20 mouse cellular contexts compared by ENCODE assay signal in the genomic region with DNA sequence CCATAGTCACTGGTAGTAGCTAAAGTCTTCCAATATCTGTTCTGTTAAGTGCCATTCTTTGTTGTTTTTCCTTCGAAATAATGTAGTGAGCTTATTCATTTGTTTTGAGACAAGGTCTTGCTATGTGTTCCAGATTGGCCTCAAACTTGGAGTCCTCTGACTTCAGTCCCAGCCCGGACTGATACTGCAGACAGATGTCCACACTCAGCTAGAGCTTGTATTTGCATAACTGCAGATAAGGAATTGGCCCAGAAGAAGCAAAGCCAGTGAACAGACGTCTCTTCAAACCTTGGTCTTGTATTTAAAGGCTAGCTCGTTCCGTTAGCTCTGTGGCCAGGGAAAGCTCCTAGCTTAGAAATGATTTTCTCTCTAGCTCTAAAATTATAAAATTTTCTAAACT.
DNase-seq lines count a peak whose midpoint lies in the region; ATAC-seq and TF ChIP-seq lines count a peak whose summit lies in the region.
"Had no signal": no experiment of that assay in that cellular context is flagged by ENCODE, and none has a peak within 500 bp of the region (broad histone marks: within the 10 kb centered on the region; RNA-seq: fewer than 3 reads in every experiment).

No protein-coding gene starts in this region.

- no peak overlapping the region for H3K9ac ChIP-seq in lung, embryonic 14.5 days
- no peak overlapping the region for H3K9ac ChIP-seq in heart, embryonic 14.5 days (ENCODE audit: low read length)
- H3K9ac ChIP-seq: embryonic facial prominence, embryonic 12.5 days; forebrain, embryonic 13.5 days had no signal

- H3K27ac ChIP-seq in heart, embryonic 10.5 days = no peak overlapping the region
- H3K27ac ChIP-seq in lung, embryonic 14.5 days (ENCODE audit: low read depth) = no peak overlapping the region
- H3K27ac ChIP-seq in heart, embryonic 14.5 days (replicated peaks in 1 of 2; ENCODE audit: control insufficient read depth in 1 of 2, insufficient read depth in 1 of 2, low read depth in 2 of 2, low read length in 2 of 2) = peak overlapping the region; percentile 4 to 41; a peak in 1 of 4 replicates
- H3K27ac ChIP-seq: embryonic facial prominence, embryonic 12.5 days; forebrain, embryonic 13.5 days had no signal

- no peak for TF ChIP-seq CTCF in lung, embryonic 14.5 days (IDR thresholded peaks at IDR 0.05; ENCODE audit: low read depth)

- peak; percentile 65 to 82 for DNase-seq in heart, adult 18-20 months
- DNase-seq in heart, embryonic 10.5 days (ENCODE audit: low spot score) = no peak
- peak; percentile 74 for DNase-seq in lung, embryonic 14.5 days
- DNase-seq in lung, postnatal 14 days = no peak
- DNase-seq in heart, postnatal 36 days = peak; percentile 24 to 37
- no peak for DNase-seq in frontal cortex, postnatal 14 days (ENCODE audit: low spot score in 2 of 2)
- no peak for DNase-seq in cerebellum, adult 9-10 months
- DNase-seq: adrenal gland, postnatal 10 days; kidney, adult 8-10 months; liver; retina, postnatal 1 day; right cerebral cortex, postnatal 4 days; thymus, postnatal 14 days had no signal

- peaks cover 19% of the 10 kb centered on the region for H3K4me1 ChIP-seq in heart, embryonic 10.5 days
- H3K4me1 ChIP-seq in lung, embryonic 14.5 days (ENCODE audit: insufficient read depth) = peaks cover 8% of the 10 kb centered on the region; the same call in 1 of the 2 replicates
- H3K4me1 ChIP-seq in heart, embryonic 14.5 days (ENCODE audit: control insufficient read depth in 2 of 2, insufficient read depth in 2 of 2, low read length in 2 of 2) = peaks cover 7 to 18% of the 10 kb centered on the region in 2 experiments
- H3K4me1 ChIP-seq: forebrain, embryonic 13.5 days had no signal

- no peak overlapping the region for H3K4me3 ChIP-seq in heart, embryonic 10.5 days
- H3K4me3 ChIP-seq in lung, embryonic 14.5 days (ENCODE audit: low read depth, low read length) = no peak overlapping the region
- H3K4me3 ChIP-seq in heart, embryonic 14.5 days (ENCODE audit: control insufficient read depth in 1 of 2, insufficient read depth in 1 of 2, low read depth in 1 of 2, low read length in 2 of 2) = no peak overlapping the region
- H3K4me3 ChIP-seq: embryonic facial prominence, embryonic 12.5 days; erythroblast, embryonic 14.5 days; forebrain, embryonic 13.5 days had no signal

- H3K4me2 ChIP-seq in lung, embryonic 14.5 days = no peak overlapping the region
- H3K4me2 ChIP-seq in heart, embryonic 14.5 days (ENCODE audit: low read length) = no peak overlapping the region
- H3K4me2 ChIP-seq: embryonic facial prominence, embryonic 12.5 days; forebrain, embryonic 13.5 days had no signal

- 34% methylated on average over 5 of the region's 5 CpGs for WGBS in heart, embryonic 10.5 days
- WGBS in lung, embryonic 14.5 days = 22% methylated on average over 5 of the region's 5 CpGs
- 13% methylated on average over 5 of the region's 5 CpGs for WGBS in heart, embryonic 14.5 days

- intact Hi-C loops in heart, postnatal 36 days (cut with DNase I) = loop anchor here (2.0 to 5.0 kb wide), 2 partner anchors 75 to 223 kb away; partner anchors contain the start of gene Nr3c2

- no peaks in the 10 kb centered on the region for H3K36me3 ChIP-seq in heart, embryonic 10.5 days
- H3K36me3 ChIP-seq in lung, embryonic 14.5 days (ENCODE audit: insufficient read depth) = no peaks in the 10 kb centered on the region
- no peaks in the 10 kb centered on the region for H3K36me3 ChIP-seq in heart, embryonic 14.5 days (ENCODE audit: control insufficient read depth, insufficient read depth, low read length)
- H3K36me3 ChIP-seq: embryonic facial prominence, embryonic 12.5 days; G1E had no signal

- peak; percentile 75; the same call in 1 of the 2 replicates for ATAC-seq in lung, embryonic 14.5 days (ENCODE audit: insufficient read depth)
- no peak for ATAC-seq in heart, embryonic 14.5 days (ENCODE audit: insufficient number of reproducible peaks, insufficient read depth, low FRiP score, low read depth)
- ATAC-seq: activated CD4-positive, CD25-positive, alpha-beta regulatory T cell, adult 4 months; forebrain, embryonic 13.5 days; midbrain, embryonic 16.5 days had no signal

- no peaks in the 10 kb centered on the region for H3K9me3 ChIP-seq in heart, embryonic 10.5 days
- H3K9me3 ChIP-seq in lung, embryonic 14.5 days (ENCODE audit: low read depth, low read length) = no peaks in the 10 kb centered on the region
- H3K9me3 ChIP-seq in heart, embryonic 14.5 days (ENCODE audit: control insufficient read depth, low read length) = no peaks in the 10 kb centered on the region
- H3K9me3 ChIP-seq: embryonic facial prominence, embryonic 12.5 days; forebrain, embryonic 13.5 days; G1E had no signal

- no peaks in the 10 kb centered on the region for H3K27me3 ChIP-seq in heart, embryonic 10.5 days (ENCODE audit: insufficient read depth, poor library complexity, severe bottlenecking)
- H3K27me3 ChIP-seq in lung, embryonic 14.5 days (ENCODE audit: insufficient read depth, low read length) = no peaks in the 10 kb centered on the region
- no peaks in the 10 kb centered on the region for H3K27me3 ChIP-seq in heart, embryonic 14.5 days (ENCODE audit: control insufficient read depth, insufficient read depth, low read length)
- H3K27me3 ChIP-seq: embryonic facial prominence, embryonic 12.5 days; forebrain, embryonic 13.5 days had no signal

Comparison
In these comparisons a context has a peak if more than half of its experiments do, and no peak if none do; other contexts are left out.
1. DNase-seq: peak in heart, adult 18-20 months (2 of 2), lung, embryonic 14.5 days (single experiment) and heart, postnatal 36 days (2 of 2); none in heart, embryonic 10.5 days (single experiment), lung, postnatal 14 days (single experiment), frontal cortex, postnatal 14 days (0 of 2) and cerebellum, adult 9-10 months (single experiment).
2. H3K27ac ChIP-seq: peak in heart, embryonic 14.5 days (2 of 2); none in heart, embryonic 10.5 days (single experiment) and lung, embryonic 14.5 days (single experiment).